Mouse (Mus musculus): ENCODE data around the gene Cartpt.

Cartpt gene

GRCm38 (mm10) chr13:99900965-99901364 lies at the start of gene Cartpt:
Gene Cartpt, minus strand, starts transcription at chr13:99901091.
- DNase-seq (ENCODE audit: low read depth, low spot score) = no peak

GRCm38 (mm10) chr13:99947417-99947816 lies 46.5 kb upstream of the Cartpt start:
- DNase-seq (ENCODE audit: low read depth, low spot score) = no peak

- DNase-seq (ENCODE audit: low read depth, low spot score) = peak; percentile 58
Observed at GRCm38 (mm10) chr13:99943525-99943924, 42.6 kb upstream of the Cartpt start.

GRCm38 (mm10) chr13:99940601-99941000 lies 39.7 kb upstream of the Cartpt start:
- DNase-seq (ENCODE audit: low read depth, low spot score) = peak; percentile 88

GRCm38 (mm10) chr13:99939320-99939671 lies 38.4 kb upstream of the Cartpt start:
- DNase-seq (ENCODE audit: low read depth, low spot score) = no peak

- DNase-seq (ENCODE audit: low read depth, low spot score) = no peak
Observed at GRCm38 (mm10) chr13:99938606-99939319, 37.9 kb upstream of the Cartpt start.

- no peak for DNase-seq (ENCODE audit: low read depth, low spot score)
Observed at GRCm38 (mm10) chr13:99937741-99938140, 36.9 kb upstream of the Cartpt start.

- DNase-seq (ENCODE audit: low read depth, low spot score) = no peak
Observed at GRCm38 (mm10) chr13:99932406-99932805, 31.5 kb upstream of the Cartpt start.

- no peak for DNase-seq (ENCODE audit: low read depth, low spot score)
Observed at GRCm38 (mm10) chr13:99931502-99931901, 30.6 kb upstream of the Cartpt start.

GRCm38 (mm10) chr13:99926249-99926648 lies 25.4 kb upstream of the Cartpt start:
- DNase-seq (ENCODE audit: low read depth, low spot score) = no peak

GRCm38 (mm10) chr13:99915632-99916031 lies 14.7 kb upstream of the Cartpt start:
- no peak for DNase-seq (ENCODE audit: low read depth, low spot score)

- DNase-seq (ENCODE audit: low read depth, low spot score) = peak; percentile 79
Observed at GRCm38 (mm10) chr13:99900557-99900892, 366 bp downstream of the Cartpt start.

- peak; percentile 12 for DNase-seq (ENCODE audit: low read depth, low spot score)
Observed at GRCm38 (mm10) chr13:99899670-99900556, 978 bp downstream of the Cartpt start.

- no peak for DNase-seq (ENCODE audit: low read depth, low spot score)
Observed at GRCm38 (mm10) chr13:99898816-99899215, 2.1 kb downstream of the Cartpt start.

- DNase-seq (ENCODE audit: low read depth, low spot score) = no peak
Observed at GRCm38 (mm10) chr13:99885636-99886035, 15.3 kb downstream of the Cartpt start.

- peak; percentile 94 for DNase-seq (ENCODE audit: low read depth, low spot score)
Observed at GRCm38 (mm10) chr13:99881774-99882173, 19.1 kb downstream of the Cartpt start.

GRCm38 (mm10) chr13:99879696-99880095 lies 21.2 kb downstream of the Cartpt start:
- no peak for DNase-seq (ENCODE audit: low read depth, low spot score)

- peak; percentile 63 for DNase-seq (ENCODE audit: low read depth, low spot score)
Observed at GRCm38 (mm10) chr13:99872059-99872458, 28.8 kb downstream of the Cartpt start.

GRCm38 (mm10) chr13:99868438-99868837 lies 32.5 kb downstream of the Cartpt start:
- peak; percentile 35 for DNase-seq (ENCODE audit: low read depth, low spot score)

GRCm38 (mm10) chr13:99864331-99864730 lies 36.6 kb downstream of the Cartpt start:
- no peak for DNase-seq (ENCODE audit: low read depth, low spot score)

- DNase-seq (ENCODE audit: low read depth, low spot score) = peak; percentile 27
Observed at GRCm38 (mm10) chr13:99860670-99861069, 40.2 kb downstream of the Cartpt start.

- peak; percentile 76 for DNase-seq (ENCODE audit: low read depth, low spot score)
Observed at GRCm38 (mm10) chr13:99859082-99859481, 41.8 kb downstream of the Cartpt start.

- DNase-seq (ENCODE audit: low read depth, low spot score) = no peak
Observed at GRCm38 (mm10) chr13:99857879-99858278, 43.0 kb downstream of the Cartpt start.

Data from R1 (cell line).